Mouse (Mus musculus): ENCODE data around the gene Xdh.

DNA sequence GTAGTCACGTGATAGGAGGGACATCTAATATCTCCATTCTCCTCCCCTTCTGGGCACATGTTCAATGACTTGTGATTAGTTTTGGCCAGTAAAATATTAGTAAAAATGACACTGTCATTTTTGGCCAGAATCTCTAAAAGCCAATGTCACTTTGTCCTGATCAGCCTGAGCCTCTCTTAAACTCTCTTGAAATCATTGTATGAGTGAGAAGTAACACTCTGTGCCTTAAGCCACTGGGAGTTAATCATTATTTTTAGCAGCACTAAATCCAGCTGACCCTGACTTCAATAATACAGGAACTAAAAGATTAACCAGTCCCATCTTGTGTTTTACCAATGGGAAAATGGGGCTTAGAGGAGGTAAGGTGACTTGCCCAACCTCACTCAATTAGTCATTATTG, 102.6 kb downstream of the Xdh start:
- TF ChIP-seq POLR2A (IDR thresholded peaks at IDR 0.05; ENCODE audit: control insufficient read depth, extremely low read depth, insufficient read depth, low read length, poor library complexity) (no peak), CTCF (IDR thresholded peaks at IDR 0.05; ENCODE audit: borderline replicate concordance, control insufficient read depth, extremely low read depth, insufficient read depth, low read length, poor library complexity) (no peak)

Measured in thymus, adult 2 months (tissue).